Mouse (Mus musculus) olfactory bulb, adult 2 months (tissue): ENCODE results near the gene Pdzd2. TPM values are rescaled to one million over a fixed set of nuclear protein-coding genes. Genes with fewer than 3 reads are reported as not detected.

Source experiments
- H3K27ac ChIP-seq: fragments of 200-500 bp; 2 replicates; pipeline ENCODE4 v1.5.1; 2012; ENCODE audit warnings: low read depth, low read length; ENCODE audit not compliant: insufficient read depth
- H3K4me1 ChIP-seq: fragments of 200-500 bp; 2 replicates; pipeline ENCODE4 v1.6.1; 2012; ENCODE audit warnings: low read length; ENCODE audit not compliant: control insufficient read depth, insufficient read depth
- H3K4me3 ChIP-seq: fragments of 200-500 bp; 2 replicates; pipeline ENCODE4 v1.5.1; 2012; ENCODE audit warnings: mild to moderate bottlenecking, low read depth, low read length, moderate library complexity; ENCODE audit not compliant: insufficient read depth
- CTCF ChIP-seq: fragments of 200-500 bp; IDR thresholded peaks from 2 replicates; pipeline ENCODE4 v1.5.1; 2012; ENCODE audit warnings: low read depth, mild to moderate bottlenecking, low read length, moderate library complexity; ENCODE audit not compliant: insufficient read depth
- POLR2A ChIP-seq: fragments of 200-500 bp; IDR thresholded peaks from 2 replicates; pipeline ENCODE4 v1.6.1; 2012; ENCODE audit warnings: mild to moderate bottlenecking, low read depth, low read length, moderate library complexity; ENCODE audit not compliant: insufficient read depth
- WGBS: fragments of 180-500 bp; shearing (Covaris S2); methylation state at CpG from one replicate; pipeline ENCODE4 v1.1.7; 2018; 5-methylcytosine and 5-hydroxymethylcytosine counted together
- polyA plus RNA-seq: library from polyadenylated mRNA; stranded (reverse); fragments of >200 nt; gene quantifications from 2 replicates; pipeline ENCODE4 v1.2.4, GENCODE M21; 2012; ENCODE audit warnings: low replicate concordance; ENCODE audit not compliant: missing spikeins, insufficient read depth, insufficient read length

Pdzd2 gene
- polyA plus RNA-seq, 1 experiment = not detected

DNA sequence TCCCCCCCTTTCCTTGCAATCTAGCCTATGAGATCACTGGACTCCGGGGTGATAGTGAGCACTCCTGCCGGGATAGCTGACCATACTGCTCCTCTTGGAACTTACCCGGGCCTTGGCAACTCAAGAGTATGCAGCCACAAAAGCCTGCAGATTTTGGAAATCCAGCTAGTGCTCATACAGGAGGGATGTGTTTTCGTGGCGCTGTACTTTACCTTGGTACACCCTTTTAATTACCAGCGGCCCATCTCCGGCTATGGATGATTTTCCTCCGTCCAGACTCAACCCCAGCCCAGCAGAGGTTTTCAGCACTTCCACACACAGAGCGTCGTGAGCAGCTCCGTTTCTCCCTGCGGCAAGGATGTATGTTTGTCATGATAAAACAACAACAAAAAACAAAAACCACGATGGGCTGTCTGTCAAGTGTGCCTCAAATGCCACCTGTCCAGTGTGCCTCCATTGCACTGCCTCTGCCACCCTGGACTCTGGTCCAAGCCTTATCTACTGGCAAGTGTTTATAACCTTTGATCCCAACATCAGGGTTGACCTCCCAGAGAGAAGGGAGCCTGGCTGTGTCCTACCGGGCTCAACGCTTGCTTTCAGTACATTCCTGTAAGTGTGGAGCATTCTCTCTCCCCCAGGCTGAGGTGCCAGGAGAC lies 374.2 kb downstream of the Pdzd2 start:
- TF ChIP-seq POLR2A (no peak), CTCF (no peak)
- peak overlapping the region; percentile 26; the same call in 1 of the 2 replicates for H3K27ac ChIP-seq
- no peak overlapping the region for H3K4me3 ChIP-seq
- H3K4me1 ChIP-seq = peaks cover 9% of the 10 kb centered on the region
- 81% methylated on average over 15 of the region's 15 CpGs for WGBS

DNA sequence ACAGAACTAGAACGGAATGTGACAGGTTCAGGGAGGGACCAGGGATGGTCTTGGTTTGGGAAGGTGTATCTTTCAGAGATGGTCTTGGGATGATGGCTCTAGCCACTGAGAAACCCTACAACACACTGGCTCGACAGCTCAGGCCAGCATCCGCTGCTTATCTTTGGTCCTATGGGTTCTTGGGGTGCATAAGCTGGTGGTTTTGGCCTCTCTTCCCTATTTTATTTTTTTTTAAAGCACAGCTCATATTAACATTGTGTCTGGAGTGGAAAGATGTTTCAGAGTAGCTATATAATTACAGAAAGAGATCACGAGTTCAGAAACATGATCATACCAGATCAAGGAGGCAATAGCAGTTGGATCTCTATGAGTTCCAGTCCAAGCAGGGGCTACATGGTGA lies 375.6 kb downstream of the Pdzd2 start:
- WGBS = 87% methylated on average over 4 of the region's 4 CpGs
- Histone ChIP-seq H3K4me3 (no peak overlapping the region), H3K4me1 (peaks cover 9% of the 10 kb centered on the region), H3K27ac (no peak overlapping the region)
- TF ChIP-seq CTCF = no peak
- TF ChIP-seq POLR2A = no peak

DNA sequence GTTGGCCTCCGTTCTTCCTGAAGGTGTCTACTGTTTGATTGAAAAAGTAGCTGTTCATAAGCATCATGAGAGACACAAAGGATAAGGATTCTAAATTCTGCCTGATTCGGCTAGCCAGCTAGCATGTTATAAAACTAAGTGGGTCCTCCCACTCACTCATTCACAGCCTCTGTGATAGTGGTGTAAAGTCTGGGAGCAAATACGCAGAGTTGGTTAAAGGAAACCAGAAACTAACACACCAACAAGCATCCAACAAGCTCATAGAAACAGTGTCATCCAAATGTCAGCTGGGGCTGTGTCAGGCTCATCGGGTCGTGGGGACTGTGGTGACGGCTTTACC lies 377.1 kb downstream of the Pdzd2 start:
- H3K27ac ChIP-seq = no peak overlapping the region
- peaks cover 9% of the 10 kb centered on the region for H3K4me1 ChIP-seq
- no peak overlapping the region for H3K4me3 ChIP-seq
- TF ChIP-seq CTCF (no peak), POLR2A (no peak)
- 75% methylated on average over 6 of the region's 6 CpGs for WGBS

DNA sequence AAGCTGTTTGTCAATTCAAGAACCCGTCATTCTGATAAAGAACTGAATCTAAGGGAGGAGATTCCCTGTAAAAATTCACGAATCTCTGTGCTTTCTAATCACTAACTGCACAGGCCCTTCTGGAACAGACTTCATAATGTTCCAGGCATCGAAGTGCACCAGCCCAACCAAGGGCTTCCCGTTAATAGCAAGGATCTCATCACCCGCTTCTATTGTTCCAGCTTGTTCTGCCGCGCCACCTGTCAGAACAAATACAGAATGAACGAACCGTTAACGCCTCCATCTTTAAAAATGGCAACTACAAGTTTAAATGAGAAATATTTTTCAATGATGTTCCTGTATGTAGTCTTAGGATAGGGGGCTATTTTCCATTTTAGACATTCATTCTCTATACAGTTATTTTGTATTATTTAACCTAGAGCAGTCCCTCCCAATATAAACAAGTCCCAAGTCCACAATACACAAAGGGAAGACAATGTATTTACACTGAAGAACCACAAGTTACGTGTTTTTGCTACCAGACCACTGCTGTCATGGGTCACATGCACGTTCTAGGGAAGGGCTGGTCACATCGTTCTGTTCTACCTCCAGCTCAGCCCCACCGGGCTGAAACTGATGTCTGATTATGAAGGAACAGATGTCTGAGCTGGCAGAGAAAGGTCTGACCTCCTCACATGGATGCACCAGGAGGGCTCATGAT lies 377.6 kb downstream of the Pdzd2 start:
- Histone ChIP-seq H3K27ac (no peak overlapping the region), H3K4me3 (no peak overlapping the region), H3K4me1 (peaks cover 9% of the 10 kb centered on the region)
- TF ChIP-seq POLR2A (no peak), CTCF (no peak)
- WGBS = 66% methylated on average over 14 of the region's 14 CpGs

- no peak for TF ChIP-seq POLR2A
- TF ChIP-seq CTCF = no peak
- Histone ChIP-seq H3K4me1 (peaks cover 3% of the 10 kb centered on the region; the same call in 1 of the 2 replicates), H3K4me3 (no peak overlapping the region), H3K27ac (no peak overlapping the region)
- WGBS = 73% methylated on average over 19 of the region's 19 CpGs
Measured at GRCm38 (mm10) chr15:12360519-12361212, 379.1 kb downstream of the Pdzd2 start.

GRCm38 (mm10) chr15:12358384-12358783 lies 381.3 kb downstream of the Pdzd2 start:
- Histone ChIP-seq H3K4me1 (no peaks in the 10 kb centered on the region), H3K27ac (no peak overlapping the region), H3K4me3 (no peak overlapping the region)
- 93% methylated on average over 5 of the region's 5 CpGs for WGBS
- TF ChIP-seq CTCF (no peak), POLR2A (no peak)

- Histone ChIP-seq H3K4me3 (no peak overlapping the region), H3K4me1 (no peaks in the 10 kb centered on the region), H3K27ac (no peak overlapping the region)
- TF ChIP-seq POLR2A = no peak
Measured at GRCm38 (mm10) chr15:12357459-12357858, 382.3 kb downstream of the Pdzd2 start.

DNA sequence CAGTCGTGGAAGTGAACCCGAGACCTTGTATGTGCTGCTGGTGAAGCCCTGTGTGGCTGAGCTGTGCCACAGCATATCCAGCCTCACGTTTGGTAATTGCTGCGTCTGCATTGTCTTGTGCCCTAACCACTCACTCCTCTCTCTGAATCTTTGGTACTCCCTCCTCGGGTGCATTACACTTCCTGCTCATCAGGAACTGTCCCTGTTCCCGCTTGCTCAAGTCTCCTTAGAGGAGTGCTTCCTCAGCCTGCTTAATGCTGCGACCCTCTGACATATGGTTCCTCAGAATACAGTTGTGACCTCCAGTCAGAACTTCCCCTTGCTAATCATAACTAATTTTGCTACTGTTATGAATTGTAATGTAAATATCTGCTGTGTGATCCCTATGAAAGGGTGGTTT lies 383.8 kb downstream of the Pdzd2 start:
- 74% methylated on average over 7 of the region's 7 CpGs for WGBS
- H3K4me3 ChIP-seq = no peak overlapping the region

GRCm38 (mm10) chr15:12355261-12355660 lies 384.5 kb downstream of the Pdzd2 start:
- 79% methylated on average over 6 of the region's 6 CpGs for WGBS
- TF ChIP-seq POLR2A (no peak), CTCF (no peak)
- H3K4me1 ChIP-seq = no peaks in the 10 kb centered on the region
- H3K27ac ChIP-seq = no peak overlapping the region
- H3K4me3 ChIP-seq = no peak overlapping the region

More for the DNA sequence above, 383.8 kb downstream of the Pdzd2 start:
- TF ChIP-seq POLR2A (no peak), CTCF (no peak)
- no peak overlapping the region for H3K27ac ChIP-seq
- no peaks in the 10 kb centered on the region for H3K4me1 ChIP-seq
